Mouse (Mus musculus): ENCODE results near the gene Arhgef17. TPM values are rescaled to one million over a fixed set of nuclear protein-coding genes. Genes with fewer than 3 reads are reported as not detected.
A peak's percentile ranks its signal among the peaks of the same experiment; 100 is the strongest.

Arhgef17 gene
- total RNA-seq, 1 experiment from 2014 or later, result 0.59 TPM

GRCm38 (mm10) chr7:100918176-100918575 lies 13.7 kb downstream of the Arhgef17 start:
- ATAC-seq (replicated peaks; ENCODE audit: low read depth, poor library complexity, severe bottlenecking), result no peak

DNA sequence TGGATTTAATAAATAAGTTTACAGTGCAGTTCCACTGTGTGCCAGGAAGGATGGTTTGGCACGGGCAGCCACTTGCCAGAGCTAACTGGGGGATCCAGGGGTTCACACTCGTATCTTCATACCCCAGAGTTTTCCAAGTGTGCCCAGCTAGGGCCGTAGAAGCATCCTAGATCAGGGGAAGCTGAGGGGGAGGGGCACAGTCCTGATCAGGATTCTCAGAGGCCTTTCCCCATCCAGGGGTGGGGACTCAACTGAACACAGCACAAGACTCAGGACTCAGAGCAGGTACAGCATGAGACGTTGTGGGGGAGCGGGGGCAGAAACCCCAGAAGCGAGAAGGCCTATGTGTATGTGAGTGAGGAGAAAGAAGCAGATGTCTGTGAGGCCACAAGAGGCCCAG lies 14.2 kb downstream of the Arhgef17 start:
- ATAC-seq (replicated peaks; ENCODE audit: low read depth, poor library complexity, severe bottlenecking), result no peak

GRCm38 (mm10) chr7:100916526-100916925 lies 15.4 kb downstream of the Arhgef17 start:
- no peak for ATAC-seq (replicated peaks; ENCODE audit: low read depth, poor library complexity, severe bottlenecking)

DNA sequence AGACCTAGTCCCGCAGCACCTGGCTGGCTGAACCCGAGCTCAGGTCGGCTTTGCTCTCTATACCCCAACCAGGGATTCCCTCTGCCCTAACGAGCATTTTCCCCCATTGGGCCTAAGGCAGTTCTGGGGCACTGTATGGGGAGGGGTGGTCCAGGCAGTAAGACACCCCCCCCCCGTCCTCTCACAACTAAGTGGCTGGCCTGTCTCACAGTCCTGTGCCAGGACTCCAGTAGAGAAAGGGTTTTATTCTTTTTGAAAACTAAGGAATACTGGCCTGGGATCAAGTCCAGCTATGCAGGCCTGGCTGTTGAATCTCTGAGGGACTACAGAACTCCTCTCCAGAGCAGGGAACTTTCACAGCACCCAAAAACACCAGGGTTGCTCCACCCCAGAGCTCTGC lies 16.7 kb downstream of the Arhgef17 start:
- no peak for ATAC-seq (replicated peaks; ENCODE audit: low read depth, poor library complexity, severe bottlenecking)

DNA sequence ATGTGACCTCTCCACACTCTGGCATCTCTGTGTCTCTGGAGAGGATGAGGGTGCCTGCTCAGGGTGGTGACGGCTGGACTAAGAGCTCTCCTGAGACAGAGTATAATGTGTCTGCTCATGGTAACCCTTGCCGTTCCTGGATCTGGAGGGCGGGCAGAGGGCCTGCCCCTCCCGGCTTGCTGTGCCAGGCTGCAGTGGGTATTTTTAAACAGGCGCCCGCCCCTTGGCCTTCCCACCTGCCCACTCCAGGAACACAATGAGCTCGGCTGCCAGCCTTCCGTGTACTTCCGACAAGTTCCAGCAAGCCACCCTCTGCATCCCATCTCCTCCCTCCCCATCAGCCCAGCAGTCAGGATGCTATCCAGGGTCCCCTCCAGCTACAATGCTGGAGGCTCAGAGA lies 20.1 kb downstream of the Arhgef17 start:
- ATAC-seq (replicated peaks; ENCODE audit: low read depth, poor library complexity, severe bottlenecking), result no peak

DNA sequence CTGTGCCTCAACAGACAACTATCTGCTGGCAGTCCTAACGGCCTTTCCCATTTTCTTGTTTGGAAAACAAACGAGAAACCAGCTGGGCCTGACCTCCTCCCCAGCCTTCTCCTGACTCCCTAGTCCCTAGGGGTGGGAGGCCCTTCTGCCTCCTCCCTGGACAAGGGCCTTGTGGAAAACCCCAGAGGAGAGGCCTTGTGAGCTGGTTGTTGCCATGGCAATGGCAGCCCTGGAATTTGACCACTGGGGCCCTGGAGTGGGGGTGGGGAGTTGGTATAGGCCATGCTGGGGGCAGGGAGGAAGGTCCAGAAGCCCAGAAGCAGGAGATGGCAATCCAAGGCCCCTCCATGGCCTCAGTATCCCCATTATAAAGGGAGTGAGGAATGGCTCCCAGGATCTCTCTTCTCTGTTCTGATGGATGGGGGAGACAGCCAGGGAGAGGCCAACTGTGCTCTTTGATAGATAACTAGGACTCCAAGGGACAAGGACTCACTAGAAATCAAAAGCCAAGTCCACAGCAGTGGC lies 20.6 kb downstream of the Arhgef17 start:
- no peak for ATAC-seq (replicated peaks; ENCODE audit: low read depth, poor library complexity, severe bottlenecking)

- 0 out of 2 replicates have a peak, but pooled peaks have one; percentile 27 for ATAC-seq (replicated peaks; ENCODE audit: low read depth, poor library complexity, severe bottlenecking)
Observed at GRCm38 (mm10) chr7:100908567-100908966, 23.3 kb downstream of the Arhgef17 start.

- no peak for ATAC-seq (replicated peaks; ENCODE audit: low read depth, poor library complexity, severe bottlenecking)
Observed at GRCm38 (mm10) chr7:100908061-100908460, 23.8 kb downstream of the Arhgef17 start.

DNA sequence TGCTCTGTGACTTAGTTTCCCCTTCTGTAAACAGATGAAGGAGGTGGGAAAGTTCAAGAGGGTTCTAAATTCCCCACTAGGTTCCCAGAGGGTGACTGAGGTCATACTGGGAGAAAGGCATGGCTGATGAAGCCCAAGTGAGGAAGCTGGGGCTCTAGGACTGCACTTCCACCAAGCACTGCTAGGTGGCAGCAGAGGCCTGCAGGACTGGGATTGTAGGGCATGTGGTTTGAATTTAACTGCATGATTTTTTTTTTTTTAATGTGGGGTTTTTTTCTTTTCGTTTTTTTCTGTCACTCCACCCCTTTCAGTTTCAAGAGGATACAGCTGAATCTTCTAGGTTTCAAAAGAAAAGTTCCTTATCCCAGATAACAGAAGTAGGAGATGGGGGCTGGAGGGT lies 24.7 kb downstream of the Arhgef17 start:
- ATAC-seq (replicated peaks; ENCODE audit: low read depth, poor library complexity, severe bottlenecking), result peak; percentile 87

- no peak for ATAC-seq (replicated peaks; ENCODE audit: low read depth, poor library complexity, severe bottlenecking)
Observed at GRCm38 (mm10) chr7:100906029-100906789, 25.7 kb downstream of the Arhgef17 start.

- no peak for ATAC-seq (replicated peaks; ENCODE audit: low read depth, poor library complexity, severe bottlenecking)
Observed at GRCm38 (mm10) chr7:100905037-100905436, 26.9 kb downstream of the Arhgef17 start.

GRCm38 (mm10) chr7:100904612-100905011 lies 27.3 kb downstream of the Arhgef17 start:
- ATAC-seq (replicated peaks; ENCODE audit: low read depth, poor library complexity, severe bottlenecking), result no peak

DNA sequence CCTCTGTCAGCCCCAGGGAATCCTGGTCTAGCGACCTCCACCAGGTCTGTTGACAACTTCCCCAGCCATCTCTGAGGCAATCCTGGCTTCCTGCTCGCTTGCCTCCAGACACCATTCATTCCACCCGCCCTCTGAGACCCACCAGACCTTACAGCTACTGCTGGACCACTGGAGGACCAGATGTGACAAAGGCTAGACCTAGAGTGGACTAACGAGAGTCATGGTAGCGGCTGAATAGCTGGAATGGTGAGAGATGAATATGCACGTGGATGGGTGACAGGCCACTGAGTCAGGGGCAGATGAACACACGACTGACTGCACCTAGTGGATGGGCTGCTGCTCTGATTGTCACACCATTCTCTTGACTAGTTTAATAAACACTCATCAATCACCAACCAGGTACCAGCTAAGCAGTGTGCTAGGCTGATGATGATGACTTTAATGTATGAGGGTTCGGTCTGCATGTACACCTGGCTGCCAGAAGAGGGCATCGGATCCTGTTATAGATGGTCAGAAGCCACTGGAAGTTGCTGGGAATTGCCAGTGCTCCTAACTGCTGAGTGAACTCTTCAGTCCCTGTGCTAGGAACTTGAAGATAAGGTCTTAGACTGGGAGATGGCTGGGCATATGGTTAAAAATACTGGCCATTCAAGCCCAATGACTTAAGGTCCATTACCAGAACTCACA lies 29.3 kb downstream of the Arhgef17 start:
- peak; percentile 53; the same call in 1 of the 2 replicates for ATAC-seq (replicated peaks; ENCODE audit: low read depth, poor library complexity, severe bottlenecking)

DNA sequence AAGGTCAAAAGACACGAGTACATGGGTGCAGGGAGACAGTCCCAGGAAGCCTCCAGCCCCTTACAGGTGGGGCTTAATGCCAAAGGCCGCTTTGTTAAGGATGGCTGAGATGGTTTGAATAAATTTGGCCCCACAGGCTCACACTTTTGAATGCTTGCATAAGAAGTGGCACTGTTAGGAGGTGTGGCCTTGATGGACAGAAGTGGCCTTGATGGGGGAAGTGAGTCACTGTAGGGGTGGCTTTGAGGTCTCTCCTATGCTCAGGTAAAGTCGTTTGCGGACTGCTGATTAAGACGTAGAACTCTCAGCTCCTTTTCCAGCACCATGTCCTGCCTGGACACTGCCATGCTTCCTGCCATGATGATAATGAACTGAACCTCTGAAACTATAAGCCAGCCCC lies 34.1 kb downstream of the Arhgef17 start:
- no peak for ATAC-seq (replicated peaks; ENCODE audit: low read depth, poor library complexity, severe bottlenecking)

- 0 out of 2 replicates have a peak, but pooled peaks have one; percentile 21 for ATAC-seq (replicated peaks; ENCODE audit: low read depth, poor library complexity, severe bottlenecking)
Observed at GRCm38 (mm10) chr7:100894833-100895226, 37.1 kb downstream of the Arhgef17 start.

DNA sequence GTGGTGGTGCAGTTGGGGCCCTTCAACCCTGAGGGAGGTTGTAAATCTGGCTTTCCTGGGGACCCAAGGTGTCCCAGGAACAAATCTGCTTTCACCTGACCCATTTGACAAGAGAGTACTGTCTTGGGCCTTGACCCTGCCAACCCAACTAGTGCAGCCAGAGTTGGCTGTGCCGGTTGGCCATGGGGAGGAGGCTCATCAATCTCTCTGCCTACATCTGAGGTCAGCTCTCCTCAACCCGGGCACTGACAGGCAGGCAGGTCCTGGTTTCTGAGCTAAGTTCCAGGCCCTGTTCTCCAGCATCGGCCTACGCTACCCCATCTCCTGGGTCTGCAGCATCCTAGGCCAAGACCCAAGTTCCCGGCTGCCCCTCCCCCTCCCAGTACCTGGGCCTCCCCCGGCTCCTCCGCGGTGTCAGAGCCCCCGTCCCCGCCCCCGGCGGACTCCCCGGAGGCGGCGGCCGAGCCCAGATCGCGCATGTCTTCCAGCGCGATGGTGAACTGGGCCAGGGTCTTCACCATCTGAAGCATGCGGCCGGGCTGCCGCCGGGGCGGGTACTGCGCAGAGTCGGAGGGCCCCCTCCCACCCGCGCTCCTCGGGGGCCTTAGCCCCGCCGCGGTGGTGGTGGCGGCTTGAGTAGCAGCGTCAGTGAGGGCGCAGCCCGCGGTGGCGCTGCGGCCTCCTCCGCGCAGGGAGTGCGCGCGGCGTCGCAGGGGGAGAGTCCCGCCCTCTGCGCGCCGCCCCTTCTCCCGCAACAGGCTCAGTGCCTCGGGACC lies 37.7 kb downstream of the Arhgef17 start:
- peak; percentile 69 for ATAC-seq (replicated peaks; ENCODE audit: low read depth, poor library complexity, severe bottlenecking)

- ATAC-seq (replicated peaks; ENCODE audit: low read depth, poor library complexity, severe bottlenecking), result no peak
Observed at GRCm38 (mm10) chr7:100893249-100894056, 38.5 kb downstream of the Arhgef17 start.

DNA sequence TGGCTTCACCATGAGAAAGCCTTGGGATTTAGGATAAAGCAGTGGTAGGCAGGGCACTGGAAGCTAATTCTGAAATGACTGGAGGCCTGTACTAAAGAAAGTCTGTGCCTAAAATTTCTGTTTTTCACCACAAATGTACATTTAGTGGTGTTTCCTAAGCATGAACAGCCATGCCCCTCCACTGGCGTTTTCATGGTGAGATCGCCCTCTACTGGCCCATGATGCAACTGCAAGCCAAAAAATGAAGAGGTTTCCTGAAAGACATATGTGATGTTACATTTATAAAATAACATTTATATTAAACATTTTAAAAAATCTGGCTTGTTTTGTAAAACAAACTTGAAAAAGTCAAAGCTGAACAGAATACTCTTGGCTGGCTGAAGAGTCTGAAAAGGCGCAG lies 45.4 kb downstream of the Arhgef17 start:
- ATAC-seq (replicated peaks; ENCODE audit: low read depth, poor library complexity, severe bottlenecking), result peak; percentile 72; the same call in 1 of the 2 replicates

GRCm38 (mm10) chr7:100884460-100884859 lies 47.4 kb downstream of the Arhgef17 start:
- no peak for ATAC-seq (replicated peaks; ENCODE audit: low read depth, poor library complexity, severe bottlenecking)

DNA sequence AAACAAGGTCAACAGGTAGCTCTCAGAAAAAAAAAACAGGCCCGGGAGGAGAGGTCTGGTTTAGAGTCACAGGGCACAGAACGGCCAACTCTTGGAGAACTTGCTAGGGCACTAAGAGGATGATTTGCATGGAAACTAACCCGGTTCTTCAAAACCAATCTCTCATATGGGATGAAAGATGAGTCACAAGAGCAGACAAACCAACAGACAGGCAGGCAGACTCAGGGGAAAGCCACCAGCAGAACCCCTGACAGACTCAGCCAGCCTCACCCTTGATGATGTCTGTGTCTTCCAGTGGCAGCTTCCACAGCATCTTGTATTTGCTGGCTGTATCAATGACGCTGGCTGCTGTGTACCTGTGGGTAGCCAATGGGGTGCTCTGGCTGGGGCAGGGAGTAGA lies 50.0 kb downstream of the Arhgef17 start:
- no peak for ATAC-seq (replicated peaks; ENCODE audit: low read depth, poor library complexity, severe bottlenecking)
